Mouse (Mus musculus): ENCODE data around the gene Chrd.

Gene Chrd

DNA sequence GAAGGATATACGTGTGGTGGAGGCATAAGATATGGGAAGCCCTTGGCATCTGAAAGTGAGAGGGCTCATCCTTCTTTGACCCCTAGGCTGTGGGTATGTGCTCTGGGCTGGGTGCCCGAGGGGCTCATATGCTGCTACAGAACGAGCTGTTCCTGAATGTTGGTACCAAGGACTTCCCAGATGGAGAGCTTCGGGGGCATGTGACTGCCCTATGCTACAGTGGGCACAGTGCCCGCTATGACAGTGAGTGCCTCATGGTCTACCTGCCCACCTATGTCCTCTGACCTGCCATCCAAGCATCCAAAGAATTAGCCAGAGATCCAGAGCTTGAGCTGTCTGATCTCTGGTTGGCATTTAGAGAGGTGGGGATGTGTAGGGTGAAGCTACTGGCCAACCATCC is 3.9 kb downstream of the Chrd start:
- ChIA-PET CTCF (interaction anchor here in 2 of 4 experiments (0.5 to 1.3 kb wide), 3 partner anchors 12 to 22 kb away, joined by 3 to 6 read pairs (median 4); no protein-coding TSS in a partner anchor), POLR2A (interaction anchor here in 1 of 4 experiments (0.6 to 1.2 kb wide), 2 partner anchors 15 to 66 kb away, joined by 3 to 6 read pairs; no protein-coding TSS in a partner anchor)

DNA sequence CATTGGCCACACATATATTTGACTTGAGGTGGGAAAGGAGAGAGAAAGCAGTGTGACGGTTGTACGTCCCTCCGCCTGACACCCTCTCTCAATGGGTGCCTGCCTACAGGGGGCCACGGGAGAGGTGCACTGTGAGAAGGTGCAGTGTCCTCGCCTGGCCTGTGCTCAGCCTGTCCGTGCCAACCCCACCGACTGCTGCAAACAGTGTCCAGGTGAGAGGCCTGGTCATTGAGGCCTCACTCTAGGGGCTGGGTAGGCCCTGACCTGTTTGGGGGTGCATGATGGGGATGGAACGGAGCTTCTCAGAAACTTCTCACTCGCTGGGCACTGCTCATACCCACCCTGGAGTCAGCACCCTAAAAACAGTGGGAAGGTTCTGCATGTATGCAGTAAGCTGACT is 6.9 kb downstream of the Chrd start:
- CTCF ChIA-PET = interaction anchor here in 1 of 4 experiments (0.6 kb wide), 1 partner anchor 543 kb away, joined by 3 read pairs; no protein-coding TSS in a partner anchor
- POLR2A ChIA-PET = interaction anchor here in 1 of 4 experiments (1.1 kb wide), 1 partner anchor 68 kb away, joined by 3 read pairs; no protein-coding TSS in a partner anchor

DNA sequence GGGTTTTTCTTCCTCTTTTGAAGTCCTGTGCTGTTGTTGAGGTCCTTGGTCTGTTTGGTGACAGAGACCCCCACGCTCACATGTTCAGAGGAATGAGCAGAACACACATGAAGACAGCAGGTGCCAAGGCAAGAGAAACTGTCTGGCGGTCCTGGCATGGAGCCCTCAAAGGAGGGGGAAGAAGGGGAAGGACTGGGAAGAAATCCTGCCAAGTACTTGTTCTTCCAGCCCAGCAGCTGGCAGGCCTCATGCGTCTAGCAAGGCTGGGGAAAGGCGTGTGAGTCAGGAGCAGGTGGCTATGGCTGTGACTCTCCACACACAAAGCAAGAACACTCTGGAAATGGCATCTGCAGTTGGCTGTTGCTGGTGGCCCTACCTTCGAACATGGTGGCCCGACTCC is 13.7 kb downstream of the Chrd start:
- ChIA-PET POLR2A (interaction anchor here in 1 of 4 experiments (0.5 kb wide), 1 partner anchor 14 kb away, joined by 3 read pairs; the partner anchor contains the start of gene Chrd), CTCF (no interaction called here)

DNA sequence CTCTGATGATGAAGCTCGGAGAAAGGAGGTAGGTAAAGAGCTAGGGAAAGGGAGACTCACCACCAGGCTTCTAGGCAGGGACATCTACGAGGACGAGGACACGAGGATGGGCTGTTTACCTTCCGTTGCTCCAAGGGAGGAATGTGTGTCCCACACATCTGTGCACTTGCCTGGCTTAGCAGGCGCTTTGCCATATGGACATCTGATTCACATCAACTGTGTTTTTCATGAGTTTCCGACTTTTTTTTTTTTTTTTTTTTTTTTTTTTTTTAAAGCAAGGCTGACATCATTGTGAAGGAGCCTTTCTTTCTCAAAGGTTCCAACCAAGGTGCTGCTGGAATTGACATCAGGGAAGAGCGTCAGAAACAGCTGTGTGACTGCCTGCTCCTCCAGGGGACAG is 17.6 kb downstream of the Chrd start:
- ChIA-PET CTCF (interaction anchor here in 3 of 4 experiments (0.7 to 4.2 kb wide), 10 partner anchors 12 to 745 kb away, joined by 3 to 17 read pairs (median 6); no protein-coding TSS in a partner anchor), POLR2A (interaction anchor here in 2 of 4 experiments (0.6 to 2.6 kb wide), 7 partner anchors 33 to 1993 kb away, joined by 3 to 8 read pairs (median 4); partner anchors contain the start of genes Clcn2 (in 2 of the 2) and Polr2h (in 2 of the 2))

DNA sequence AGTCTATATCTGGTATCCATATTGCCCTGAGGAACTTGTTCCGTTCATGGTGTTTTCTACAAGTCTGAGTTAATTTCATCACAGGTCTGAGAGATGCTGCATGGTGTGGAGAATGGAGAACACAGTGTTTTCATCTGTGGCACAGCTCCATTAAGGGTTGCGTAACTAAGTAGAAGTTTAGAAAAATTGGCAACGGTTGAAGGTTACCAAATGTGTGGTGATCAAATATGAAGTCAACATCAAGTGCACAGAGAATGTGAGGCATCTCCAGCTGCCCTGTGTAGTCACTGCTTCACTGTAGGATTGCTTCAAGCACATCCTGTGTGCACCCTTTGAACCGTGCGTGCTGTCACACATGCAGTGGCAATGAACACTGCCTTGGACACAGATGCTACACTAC is 23.1 kb downstream of the Chrd start:
- POLR2A ChIA-PET = interaction anchor here in 1 of 4 experiments (0.6 to 1.3 kb wide), 2 partner anchors 39 to 477 kb away, joined by 3 read pairs; no protein-coding TSS in a partner anchor
- CTCF ChIA-PET = interaction anchor here in 1 of 4 experiments (0.5 to 1.6 kb wide), 2 partner anchors 10 to 29 kb away, joined by 3 read pairs; no protein-coding TSS in a partner anchor

DNA sequence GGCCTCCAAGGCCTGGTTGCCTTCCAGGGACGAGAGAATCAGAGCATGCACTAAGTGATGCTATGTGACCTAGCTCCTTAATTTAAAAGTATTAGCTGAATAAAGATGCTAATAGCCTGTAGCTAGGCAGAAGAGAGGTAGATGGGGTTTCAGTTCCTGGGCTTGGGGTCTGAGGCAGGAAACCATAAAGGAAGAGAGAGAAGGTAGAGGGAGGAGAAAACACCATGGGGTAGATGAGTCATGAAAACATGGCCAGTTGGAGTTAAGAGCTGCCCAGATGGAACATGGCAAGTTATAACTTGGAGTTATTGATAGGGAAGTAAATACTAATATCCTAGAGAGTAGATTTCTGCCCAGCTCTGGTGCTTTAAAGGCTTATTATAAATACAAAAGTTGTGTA is 24.5 kb downstream of the Chrd start:
- ChIA-PET POLR2A (interaction anchor here in 1 of 4 experiments (1.3 kb wide), 1 partner anchor 41 kb away, joined by 3 read pairs; no protein-coding TSS in a partner anchor), CTCF (interaction anchor here in 2 of 4 experiments (0.6 to 1.5 kb wide), 3 partner anchors 9 to 408 kb away, joined by 3 to 5 read pairs (median 3); partner anchors contain the start of genes Clcn2 (in 1 of the 2) and Polr2h (in 1 of the 2))

DNA sequence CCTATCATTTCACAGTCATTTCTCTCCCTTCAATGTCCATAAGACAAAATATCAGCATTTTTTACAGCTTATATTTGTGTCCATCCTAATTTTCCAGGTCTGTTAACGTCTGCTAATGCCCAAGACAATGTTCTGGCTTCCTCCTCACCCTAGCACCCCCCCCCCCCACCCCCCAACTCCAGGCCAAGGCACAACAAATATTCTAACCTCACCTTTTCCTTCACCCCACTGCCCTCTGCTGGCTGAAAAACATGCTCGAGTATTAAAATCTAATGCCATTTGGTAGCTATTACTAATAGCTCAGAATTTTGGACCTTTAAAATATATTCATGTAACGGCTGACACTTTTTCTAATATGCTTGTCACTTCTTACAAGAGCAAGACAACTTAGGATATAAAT is 28.8 kb downstream of the Chrd start:
- CTCF ChIA-PET = interaction anchor here (0.6 to 3.7 kb wide), 69 partner anchors 9 to 1255 kb away, joined by 3 to 30 read pairs (median 4); partner anchors contain the start of genes Clcn2 (in 4 of the 4), Polr2h (in 4 of the 4), Chrd (in 1 of the 4) and Eif4g1 (in 1 of the 4)
- POLR2A ChIA-PET = interaction anchor here in 3 of 4 experiments (0.6 to 1.9 kb wide), 23 partner anchors 11 to 429 kb away, joined by 3 to 8 read pairs (median 4); partner anchors contain the start of genes Clcn2 (in 2 of the 3) and Polr2h (in 2 of the 3)

DNA sequence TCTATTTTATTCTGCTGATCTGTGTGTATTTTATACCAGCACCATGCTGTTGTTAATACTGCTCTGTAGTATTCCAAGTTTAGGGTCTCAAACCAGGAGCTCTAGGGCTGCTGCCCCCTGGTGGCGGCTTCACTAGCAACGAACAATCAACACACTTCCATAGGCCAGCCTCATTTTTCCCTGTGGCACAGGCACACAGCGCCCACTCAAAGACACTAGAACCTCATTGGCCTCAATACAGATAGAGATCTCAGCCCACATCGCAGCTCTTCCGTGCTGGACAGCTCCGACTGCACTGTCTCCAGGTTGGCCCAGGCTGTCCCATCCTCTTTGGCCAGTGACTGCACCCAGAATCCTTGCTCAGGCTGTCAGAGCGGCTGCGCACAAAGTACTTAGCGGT is 32.3 kb downstream of the Chrd start:
- ChIA-PET CTCF (interaction anchor here (0.5 to 3.1 kb wide), 59 partner anchors 9 to 667 kb away, joined by 3 to 26 read pairs (median 4); partner anchors contain the start of genes Clcn2 (in 1 of the 4), Ephb3 (in 1 of the 4) and Polr2h (in 1 of the 4)), POLR2A (interaction anchor here (0.5 to 2.1 kb wide), 18 partner anchors 13 to 268 kb away, joined by 3 to 12 read pairs (median 3); partner anchors contain the start of genes Clcn2 (in 1 of the 4) and Polr2h (in 1 of the 4))

DNA sequence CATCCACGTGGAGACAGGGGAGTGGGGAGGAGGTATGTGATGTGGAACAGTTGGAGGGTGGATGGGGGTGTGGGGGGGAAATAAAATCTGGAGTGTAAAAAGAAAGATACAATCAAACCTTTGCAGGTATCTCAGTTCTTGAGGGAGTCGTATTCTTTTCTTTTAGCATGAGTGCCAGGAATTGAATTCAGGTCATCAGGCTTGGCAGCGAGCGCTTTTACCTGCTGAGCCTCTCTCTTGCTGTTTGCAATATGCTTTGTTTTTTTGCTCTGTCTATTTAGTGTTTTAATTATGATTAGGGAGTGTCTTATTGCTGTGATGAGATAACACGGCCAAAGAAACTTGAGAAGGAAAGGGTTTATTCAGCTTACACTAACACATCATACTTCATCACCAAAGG is 42.1 kb downstream of the Chrd start:
- ChIA-PET CTCF (interaction anchor here in 3 of 4 experiments (0.6 to 1.3 kb wide), 3 partner anchors 10 to 13 kb away, joined by 3 to 5 read pairs (median 4); no protein-coding TSS in a partner anchor), POLR2A (interaction anchor here in 2 of 4 experiments (0.6 to 1.1 kb wide), 2 partner anchors 16 to 375 kb away, joined by 3 to 4 read pairs; no protein-coding TSS in a partner anchor)

DNA sequence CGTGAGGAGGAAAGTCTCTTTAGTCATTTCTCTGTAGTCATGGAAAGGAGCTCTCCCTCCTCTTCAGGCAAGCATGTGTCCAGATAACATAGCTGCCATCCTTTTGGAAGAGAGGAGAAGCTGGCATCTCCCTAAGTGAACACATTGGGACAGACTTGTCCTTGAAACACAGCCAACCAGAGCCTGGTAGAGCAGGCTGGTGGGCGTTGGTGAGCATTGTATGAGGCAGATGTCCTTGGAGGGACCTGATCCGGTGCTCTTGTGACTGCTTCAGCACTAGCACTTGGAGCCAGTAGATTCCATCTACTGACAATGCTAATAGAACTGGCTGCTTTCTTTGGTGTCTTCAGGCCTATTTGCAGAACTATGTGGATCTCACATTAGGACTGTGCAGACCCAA is 46.9 kb downstream of the Chrd start:
- CTCF ChIA-PET = interaction anchor here in 2 of 4 experiments (0.8 to 1.4 kb wide), 3 partner anchors 25 to 613 kb away, joined by 3 read pairs; no protein-coding TSS in a partner anchor
- POLR2A ChIA-PET = interaction anchor here in 2 of 4 experiments (0.7 to 1.4 kb wide), 3 partner anchors 12 to 25 kb away, joined by 3 to 4 read pairs (median 3); no protein-coding TSS in a partner anchor

DNA sequence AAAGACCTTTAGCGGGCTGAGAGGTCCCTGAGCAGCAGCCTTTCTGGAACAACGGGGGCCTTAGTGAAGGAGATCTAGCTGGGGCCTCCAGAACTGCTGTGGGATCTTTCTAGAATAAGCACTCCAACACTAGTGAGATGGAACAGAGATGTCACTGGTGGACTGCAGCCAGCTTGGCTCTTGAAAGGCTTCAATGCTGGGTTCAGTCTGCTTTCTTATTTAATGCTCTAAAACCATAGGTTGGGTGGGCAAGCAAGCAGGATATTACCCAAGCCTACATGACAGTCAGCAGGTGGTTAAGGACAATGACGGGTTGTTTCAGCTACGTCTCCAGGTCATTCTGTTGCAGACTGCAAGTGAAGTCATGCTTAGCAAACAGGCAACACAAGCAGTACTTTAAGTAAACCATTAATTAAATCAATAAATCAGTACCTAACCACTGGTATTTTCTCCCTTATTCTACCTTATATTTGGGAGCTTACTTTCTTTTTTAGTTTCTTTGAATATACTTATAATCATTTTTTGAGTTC is 48.2 kb downstream of the Chrd start:
- CTCF ChIA-PET = interaction anchor here in 1 of 4 experiments (1.0 kb wide), 1 partner anchor 16 kb away, joined by 3 read pairs; no protein-coding TSS in a partner anchor
- POLR2A ChIA-PET = interaction anchor here in 1 of 4 experiments (0.7 to 1.4 kb wide), 2 partner anchors 10 to 24 kb away, joined by 3 to 4 read pairs; no protein-coding TSS in a partner anchor

DNA sequence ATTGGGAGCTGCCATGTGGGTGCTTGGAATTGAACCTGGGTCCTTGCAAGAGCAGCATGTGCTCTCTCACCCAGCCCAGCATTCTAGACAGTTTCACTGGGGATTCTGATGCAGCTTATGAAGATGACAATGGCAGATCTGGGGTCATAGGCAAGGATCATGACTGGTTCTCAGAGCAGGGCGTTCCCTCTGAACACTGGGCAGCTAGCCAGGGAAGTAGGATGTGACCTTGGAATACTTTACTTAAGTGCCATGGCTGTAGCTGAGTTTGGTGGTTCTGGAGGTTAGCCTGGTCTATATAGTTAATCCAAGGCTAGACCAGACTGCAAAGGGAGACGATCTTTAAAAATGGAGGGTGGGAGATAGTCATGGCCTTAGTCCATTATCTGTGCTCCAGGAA is 51.0 kb downstream of the Chrd start:
- ChIA-PET CTCF (interaction anchor here in 3 of 4 experiments (0.5 to 1.4 kb wide), 7 partner anchors 20 to 517 kb away, joined by 3 to 7 read pairs (median 3); no protein-coding TSS in a partner anchor), POLR2A (interaction anchor here in 2 of 4 experiments (1.1 to 3.1 kb wide), 5 partner anchors 8 to 27 kb away, joined by 3 to 14 read pairs (median 4); no protein-coding TSS in a partner anchor)

DNA sequence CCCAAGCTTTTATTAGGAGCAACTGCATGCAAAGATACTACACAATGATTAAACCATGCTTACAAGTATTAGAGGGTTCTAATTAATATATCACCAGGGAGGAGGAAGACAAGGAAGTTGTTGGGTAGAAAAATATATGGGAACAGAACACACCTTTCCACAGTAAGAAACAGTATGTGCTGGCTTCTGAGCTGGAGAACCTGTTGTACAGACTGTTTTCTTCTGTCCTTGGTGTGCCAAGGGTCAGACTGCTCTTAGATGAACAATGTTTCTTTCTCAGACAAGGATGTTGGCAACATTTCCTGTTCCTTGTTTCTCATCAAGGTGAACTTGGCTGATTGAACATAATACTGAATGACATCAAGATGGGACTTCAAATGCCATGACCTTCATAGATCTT is 51.8 kb downstream of the Chrd start:
- ChIA-PET CTCF (interaction anchor here in 2 of 4 experiments (0.5 to 1.4 kb wide), 6 partner anchors 19 to 405 kb away, joined by 3 to 6 read pairs (median 4); no protein-coding TSS in a partner anchor), POLR2A (interaction anchor here in 3 of 4 experiments (0.6 to 3.1 kb wide), 4 partner anchors 8 to 195 kb away, joined by 3 to 14 read pairs (median 7); partner anchors contain the start of gene Vwa5b2 (in 1 of the 3))

DNA sequence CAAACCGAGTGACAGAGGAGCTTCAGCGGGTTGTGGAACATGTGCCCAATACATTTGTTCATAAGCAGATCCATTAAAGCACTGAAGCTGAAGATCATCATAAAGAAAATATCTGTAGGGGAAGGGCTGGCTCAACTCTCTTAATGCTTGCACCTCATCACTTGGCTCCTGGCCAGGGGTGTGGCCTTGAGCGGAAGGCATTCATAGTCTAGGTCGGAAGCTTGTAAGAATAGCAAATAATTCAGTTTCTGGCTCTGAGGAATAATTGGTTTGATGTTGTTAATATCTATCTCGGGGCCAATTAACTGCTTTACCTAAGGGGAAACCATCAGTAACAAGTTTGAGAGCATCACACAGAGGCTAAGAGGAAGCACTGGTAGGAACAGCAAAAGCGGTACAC is 53.6 kb downstream of the Chrd start:
- ChIA-PET POLR2A (no interaction called here), CTCF (interaction anchor here in 2 of 4 experiments (0.5 to 1.0 kb wide), 2 partner anchors 21 to 25 kb away, joined by 3 to 13 read pairs; no protein-coding TSS in a partner anchor)

DNA sequence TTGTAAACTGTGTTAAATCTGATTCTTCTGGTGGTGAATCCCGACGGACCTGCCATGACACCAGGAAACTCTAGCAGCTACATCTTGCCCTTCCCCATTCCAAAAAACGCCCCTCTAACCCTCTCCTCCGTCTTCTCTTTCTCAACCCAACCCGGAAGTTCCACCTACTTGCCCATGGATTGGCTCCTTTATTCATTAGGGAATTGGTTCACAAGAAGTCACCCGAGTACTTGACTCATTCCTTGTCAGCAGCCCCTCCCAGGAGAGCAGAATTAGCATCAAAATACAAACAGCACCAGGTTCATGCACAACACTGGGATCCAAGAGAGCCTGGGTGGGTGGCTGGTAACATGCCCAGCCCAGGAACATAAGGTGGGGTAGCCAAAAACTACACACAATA is 58.9 kb downstream of the Chrd start:
- POLR2A ChIA-PET = interaction anchor here (0.6 to 4.3 kb wide), 33 partner anchors 8 to 1302 kb away, joined by 3 to 51 read pairs (median 4); partner anchors contain the start of genes Clcn2 (in 1 of the 4), Eef1akmt4 (in 1 of the 4), Ephb3 (in 1 of the 4) and Gm49333 (in 1 of the 4)
- CTCF ChIA-PET = interaction anchor here in 2 of 4 experiments (0.7 to 4.3 kb wide), 4 partner anchors 12 to 312 kb away, joined by 3 to 23 read pairs (median 4); no protein-coding TSS in a partner anchor

All from embryonic stem cell, embryonic (primary cell).